Mouse (Mus musculus) stomach, postnatal 0 days (tissue): ENCODE measurements at regions not wholly inside any gene's neighbourhood (a gene's known extent, or its start where the extent isn't known, plus 50 kb on each side); places are given as distances from the start of the nearest gene placed in this dataset.
"Not testable (repeated sequence)": the region's sequence is repeated elsewhere in the genome, so short reads cannot be mapped to it uniquely, and the experiment has no call there.

Experiments used
- ATAC-seq: fragments of 200-750 bp; cut with Nextera tagmentation; 2 replicates; pipeline ENCODE4 v1.8.0; 2017; ENCODE audit not compliant: low FRiP score, low TSS enrichment
- DNase-seq: peaks from one replicate; pipeline ENCODE4 v3.0.0-alpha.2; 2016; ENCODE audit warnings: low spot score
- H3K27ac ChIP-seq: fragments of 300-500 bp; sonication (generic); replicated peaks from 2 replicates; pipeline ENCODE4 v1.5.1; 2014; ENCODE audit warnings: mild to moderate bottlenecking, control low read depth
- H3K27me3 ChIP-seq: fragments of 300-500 bp; sonication (generic); 2 replicates; pipeline ENCODE4 v1.6.1; 2014; ENCODE audit warnings: low read length; ENCODE audit not compliant: control insufficient read depth, insufficient read depth
- H3K36me3 ChIP-seq: fragments of 300-500 bp; sonication (generic); 2 replicates; pipeline ENCODE4 v1.6.1; 2014; ENCODE audit warnings: low read length, mixed read lengths; ENCODE audit not compliant: control insufficient read depth, insufficient read depth
- H3K4me1 ChIP-seq: fragments of 300-500 bp; sonication (generic); replicated peaks from 2 replicates; pipeline ENCODE4 v1.6.1; 2014; ENCODE audit warnings: antibody characterized with exemption; ENCODE audit not compliant: control insufficient read depth, insufficient read depth
- H3K4me2 ChIP-seq: fragments of 300-500 bp; sonication (generic); replicated peaks from 2 replicates; pipeline ENCODE4 v1.6.1; 2014; ENCODE audit warnings: low read depth, mild to moderate bottlenecking, control low read depth, moderate library complexity
- H3K4me3 ChIP-seq: fragments of 300-500 bp; sonication (generic); 2 replicates; pipeline ENCODE4 v1.5.1; 2014; ENCODE audit warnings: low read depth, low read length, control low read depth
- H3K9ac ChIP-seq: fragments of 300-500 bp; sonication (generic); 2 replicates; pipeline ENCODE4 v1.6.1; 2014; ENCODE audit warnings: mild to moderate bottlenecking, low read length, control low read depth, mixed read lengths
- H3K9me3 ChIP-seq: fragments of 300-500 bp; sonication (generic); 2 replicates; pipeline ENCODE4 v1.6.1; 2016; ENCODE audit warnings: low read length; ENCODE audit not compliant: control insufficient read depth
- WGBS: fragments of 180-500 bp; shearing (Covaris S2); extraction: QIAGEN DNeasy Blood & Tissue Kit; methylation state at CpG from one replicate; pipeline ENCODE4 v1.1.7; 2014; 5-methylcytosine and 5-hydroxymethylcytosine counted together

DNA sequence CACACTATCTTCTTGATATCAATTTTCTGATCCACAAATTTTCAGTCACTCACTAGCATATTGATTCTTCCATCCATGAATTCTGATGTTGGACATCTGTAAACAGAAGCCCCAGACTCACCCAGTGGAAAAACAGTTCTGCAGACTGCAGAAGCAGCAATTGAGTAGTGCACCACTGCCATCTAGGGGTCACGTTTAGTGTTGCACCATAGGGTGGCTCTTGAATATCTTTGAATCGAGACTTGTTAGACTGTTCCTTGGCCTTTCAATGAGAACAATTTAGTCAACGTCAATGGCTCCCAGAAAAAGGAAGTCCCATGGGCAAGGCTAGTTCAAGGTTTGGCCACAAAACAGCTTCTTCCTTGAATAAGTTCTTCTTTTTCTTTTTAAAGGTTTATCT is 828.1 kb downstream of the Gm10330 start:
- not testable (repeated sequence) for ATAC-seq, H3K9ac ChIP-seq, H3K4me3 ChIP-seq, H3K36me3 ChIP-seq, H3K27ac ChIP-seq, H3K9me3 ChIP-seq, H3K27me3 ChIP-seq, H3K4me2 ChIP-seq, DNase-seq, H3K4me1 ChIP-seq
- 51% methylated on average over 3 of the region's 3 CpGs for WGBS

DNA sequence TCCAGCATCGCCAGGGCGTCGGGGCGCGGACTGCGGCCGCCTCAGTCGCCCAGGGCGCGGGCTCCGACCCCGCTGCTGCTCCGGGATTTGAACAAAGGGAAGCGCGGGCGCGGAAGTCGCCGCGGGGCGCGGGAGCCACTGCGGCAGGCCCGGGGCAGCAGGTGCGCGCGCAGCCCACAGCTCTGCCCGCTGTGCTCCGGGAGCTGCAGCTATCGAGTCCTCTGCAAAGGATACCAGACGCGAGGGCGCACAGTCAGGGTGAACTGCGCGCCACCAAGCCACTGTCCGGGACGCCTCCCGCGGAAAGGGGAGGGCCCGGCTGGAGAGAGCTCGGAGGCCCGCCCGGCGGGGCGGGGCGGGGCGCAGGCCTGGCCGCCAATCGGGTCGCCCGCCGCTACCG is 873.9 kb downstream of the Gm10330 start:
- not testable (repeated sequence) for H3K36me3 ChIP-seq, H3K9ac ChIP-seq, H3K4me1 ChIP-seq, H3K9me3 ChIP-seq, ATAC-seq, H3K27ac ChIP-seq, H3K27me3 ChIP-seq
- Histone ChIP-seq H3K4me2 (peak overlapping the region; percentile 55), H3K4me3 (peak overlapping the region; percentile 42)
- WGBS: 1% methylated on average over 29 of the region's 53 CpGs
- peak; percentile 42 for DNase-seq
